ENCODE assay signal across 17 mouse cellular contexts in genomic region chr5:30951706-30952105, GRCm38 (mm10). TPM values are rescaled to one million over a fixed set of nuclear protein-coding genes. Genes with fewer than 3 reads are reported as not detected.
"Had no signal": no experiment of that assay in that cellular context is flagged by ENCODE, and none has a peak within 500 bp of the region (broad histone marks: within the 10 kb centered on the region; RNA-seq: fewer than 3 reads in every experiment).

No protein-coding gene starts in this region.

- H3K4me2 ChIP-seq: limb, embryonic 12.5 days; midbrain, embryonic 11.5 days had no signal

- ATAC-seq: midbrain, embryonic 16.5 days had no signal

- H3K27ac ChIP-seq: kidney, postnatal 0 days; limb, embryonic 12.5 days; liver, embryonic 15.5 days; macrophage; neural tube, embryonic 15.5 days had no signal

- H3K9me3 ChIP-seq: limb, embryonic 12.5 days; liver, embryonic 15.5 days; megakaryocyte, embryonic 14.5 days; neural tube, embryonic 15.5 days had no signal

- H3K27me3 ChIP-seq: limb, embryonic 12.5 days; neural tube, embryonic 15.5 days had no signal

- H3K9ac ChIP-seq: limb, embryonic 12.5 days; liver, embryonic 15.5 days; neural tube, embryonic 15.5 days had no signal

- H3K4me3 ChIP-seq: limb, embryonic 12.5 days; neural tube, embryonic 15.5 days had no signal

- DNase-seq: kidney, adult 2 months; kidney, postnatal 36 days; liver; lung, adult 2 months; lung, postnatal 10 days; right cerebral cortex, adult 18-20 months; right cerebral cortex, postnatal 25 days; thymus, postnatal 4 days had no signal

RNA-seq across cellular contexts. Expression of gene Cgref1, which starts 6.3 kb away (rescaled TPM):
- polyA plus RNA-seq: macrophage had no signal

RNA-seq across cellular contexts. Expression of gene Tcf23, which starts 16.8 kb away (rescaled TPM):
- polyA plus RNA-seq: limb, embryonic 12.5 days; macrophage; midbrain, embryonic 11.5 days; midbrain, embryonic 16.5 days; neural tube, embryonic 11.5 days; neural tube, embryonic 15.5 days had no signal
